Mouse (Mus musculus) CH12.LX (cell line): Measurements from ENCODE around the gene Fbxl18.

Experiments used
- EP300 ChIP-seq: IDR thresholded peaks from 2 replicates; pipeline ENCODE4 v1.6.1; 2011; ENCODE audit warnings: low read length, improper control_type of control experiment
- KAT2A ChIP-seq: IDR thresholded peaks from 2 replicates; pipeline ENCODE4 v1.6.1; 2012; ENCODE audit warnings: low read length, improper control_type of control experiment, inconsistent platforms; ENCODE audit not compliant: insufficient replicate concordance

DNA sequence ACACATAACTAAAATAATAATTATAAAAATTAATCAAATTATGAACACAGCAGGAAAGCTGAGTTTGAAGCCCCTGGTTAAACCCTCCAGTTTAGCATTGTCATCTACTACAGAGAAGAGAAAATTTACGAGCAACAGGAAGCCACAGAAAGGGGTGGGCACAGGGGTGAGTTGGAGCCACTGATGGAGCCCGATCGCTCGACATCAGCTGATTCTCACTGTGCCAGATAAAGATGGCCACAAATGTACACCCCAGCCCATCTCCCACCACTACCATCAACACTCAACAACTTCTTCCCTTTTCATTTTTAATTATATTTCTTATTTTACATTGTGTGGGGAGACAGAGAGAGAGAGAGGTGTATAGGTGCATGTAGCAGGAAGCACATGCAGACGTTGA lies 1.5 kb upstream of the Fbxl18 start:
- TF ChIP-seq KAT2A (no peak), EP300 (no peak)
